Mouse (Mus musculus) liver, adult (tissue): ENCODE data around the gene Efhd2.

ENCODE experiments used
- GATA4 ChIP-seq: IDR thresholded peaks from 2 replicates; pipeline ENCODE4 v1.6.1; 2014; ENCODE audit warnings: mild to moderate bottlenecking, low read length; ENCODE audit not compliant: insufficient replicate concordance

Gene Efhd2

GRCm38 (mm10) chr4:141869436-141870215 lies 5.1 kb downstream of the Efhd2 start:
- TF ChIP-seq GATA4 = no peak

DNA sequence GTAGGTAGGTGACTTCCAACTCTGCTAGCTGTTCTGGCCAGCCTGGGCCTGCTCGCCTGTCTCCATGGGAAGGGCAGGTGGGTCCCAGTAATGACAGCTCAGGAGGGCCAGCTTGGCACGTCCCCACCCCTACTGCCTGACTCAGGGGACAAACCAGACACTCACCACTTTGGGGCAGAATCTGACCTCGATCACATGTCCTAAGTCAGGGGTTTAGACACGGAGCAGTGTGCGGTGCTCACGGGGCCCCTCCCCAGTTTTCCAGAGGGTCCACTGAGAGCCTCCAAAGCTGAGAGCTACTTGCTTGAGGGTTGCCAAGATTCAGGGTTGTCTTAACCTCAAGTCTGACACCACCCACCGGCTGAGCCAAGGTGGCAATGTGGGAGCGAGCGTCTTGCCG lies 6.7 kb downstream of the Efhd2 start:
- no peak for TF ChIP-seq GATA4

DNA sequence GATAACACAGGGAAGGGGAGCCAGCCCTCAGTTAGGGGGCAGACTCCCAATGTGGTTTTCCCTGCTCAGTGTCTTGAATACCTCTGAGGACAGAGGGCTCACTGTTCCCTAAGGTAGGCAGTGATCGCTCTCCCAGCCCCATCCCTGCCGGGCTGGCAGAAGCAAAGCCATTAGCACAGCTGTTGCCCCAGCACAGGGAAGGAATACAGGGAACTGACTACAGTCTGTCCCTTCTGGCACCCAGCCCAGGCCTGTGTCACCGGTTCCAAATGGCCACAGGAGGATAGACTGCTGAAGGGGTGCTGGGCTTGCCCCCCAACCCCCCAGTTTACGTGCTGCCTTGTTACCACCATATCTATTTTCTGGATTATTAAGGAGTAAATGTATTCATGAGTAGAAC lies 7.2 kb downstream of the Efhd2 start:
- no peak for TF ChIP-seq GATA4

DNA sequence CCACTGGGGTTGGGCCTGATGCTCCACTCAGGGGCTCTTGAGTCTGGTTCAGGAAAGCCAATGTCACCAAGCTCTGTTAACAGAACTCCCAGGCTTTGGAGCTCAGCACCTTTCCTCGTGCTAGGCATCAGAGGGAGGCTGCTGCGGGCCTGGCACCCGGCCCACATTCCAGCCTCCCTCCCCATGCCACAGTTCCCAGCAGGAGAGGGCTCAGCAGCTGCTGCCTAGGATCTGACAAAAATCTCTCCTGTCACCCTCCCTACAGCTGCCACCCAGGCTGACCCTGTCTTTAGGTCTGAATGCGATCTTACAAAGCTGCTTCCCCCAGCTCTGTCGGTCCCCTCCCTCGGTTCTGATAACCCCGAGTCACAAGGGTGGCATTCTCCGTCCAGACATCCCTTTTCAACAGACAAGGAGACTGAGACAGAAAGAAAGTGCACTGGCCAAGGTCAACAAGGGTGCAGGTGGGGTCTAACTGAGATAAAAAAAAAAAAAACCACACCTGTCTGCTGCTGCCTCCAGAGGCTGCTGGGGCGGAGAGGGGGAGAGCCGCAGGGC lies 7.7 kb downstream of the Efhd2 start:
- TF ChIP-seq GATA4 = no peak

DNA sequence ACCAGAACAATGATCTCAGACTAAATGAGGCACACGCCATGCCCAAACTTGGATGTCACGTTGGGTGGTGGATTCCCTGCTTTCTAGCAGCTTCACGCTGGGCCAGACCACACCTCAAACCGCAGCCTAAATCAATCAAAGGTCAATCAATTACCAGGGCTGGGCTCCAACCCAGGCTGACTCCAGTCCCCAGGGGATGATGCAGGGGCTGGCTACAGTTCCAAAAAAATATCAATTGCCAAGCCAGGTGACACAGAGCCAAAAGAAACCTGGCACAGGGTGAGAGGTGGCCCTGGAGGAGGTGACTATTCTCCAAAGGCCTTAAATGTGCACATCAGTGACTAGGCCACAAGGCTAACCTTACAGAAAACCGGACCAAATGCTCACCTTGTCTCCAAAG lies 9.1 kb downstream of the Efhd2 start:
- TF ChIP-seq GATA4 = no peak

- TF ChIP-seq GATA4 = no peak
Measured at GRCm38 (mm10) chr4:141865006-141865405, 9.7 kb downstream of the Efhd2 start.

GRCm38 (mm10) chr4:141864506-141864905 lies 10.2 kb downstream of the Efhd2 start:
- TF ChIP-seq GATA4 = no peak

DNA sequence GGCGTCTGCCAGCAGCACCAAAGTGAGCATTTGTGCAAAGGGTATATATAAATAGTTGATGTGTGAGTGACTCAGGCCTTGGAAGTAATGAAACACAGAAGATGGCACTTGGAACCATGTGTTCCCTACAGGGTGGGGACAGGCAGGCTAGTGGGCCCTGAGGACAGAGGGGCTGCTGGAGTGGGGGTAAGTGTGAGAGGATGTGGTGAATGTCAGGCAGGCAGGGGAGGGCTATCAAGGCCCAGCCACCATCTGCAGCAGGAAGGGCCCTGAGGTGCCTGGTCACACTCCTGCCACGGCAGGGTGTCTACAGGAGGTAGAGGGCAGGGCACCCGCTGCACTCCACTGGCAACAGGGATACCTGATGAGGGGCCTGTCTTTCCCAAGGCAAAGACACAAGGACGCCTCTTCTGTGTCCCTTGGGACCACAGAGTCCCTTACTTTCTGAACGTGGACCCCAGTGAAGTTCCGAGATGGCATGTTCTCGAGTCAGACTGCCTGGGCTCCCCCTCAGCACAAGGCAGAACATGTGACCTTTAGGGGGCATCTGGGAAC lies 10.9 kb downstream of the Efhd2 start:
- no peak for TF ChIP-seq GATA4

- TF ChIP-seq GATA4 = no peak; the same call in 1 of the 2 replicates
Measured at GRCm38 (mm10) chr4:141862867-141863266, 11.9 kb downstream of the Efhd2 start.

DNA sequence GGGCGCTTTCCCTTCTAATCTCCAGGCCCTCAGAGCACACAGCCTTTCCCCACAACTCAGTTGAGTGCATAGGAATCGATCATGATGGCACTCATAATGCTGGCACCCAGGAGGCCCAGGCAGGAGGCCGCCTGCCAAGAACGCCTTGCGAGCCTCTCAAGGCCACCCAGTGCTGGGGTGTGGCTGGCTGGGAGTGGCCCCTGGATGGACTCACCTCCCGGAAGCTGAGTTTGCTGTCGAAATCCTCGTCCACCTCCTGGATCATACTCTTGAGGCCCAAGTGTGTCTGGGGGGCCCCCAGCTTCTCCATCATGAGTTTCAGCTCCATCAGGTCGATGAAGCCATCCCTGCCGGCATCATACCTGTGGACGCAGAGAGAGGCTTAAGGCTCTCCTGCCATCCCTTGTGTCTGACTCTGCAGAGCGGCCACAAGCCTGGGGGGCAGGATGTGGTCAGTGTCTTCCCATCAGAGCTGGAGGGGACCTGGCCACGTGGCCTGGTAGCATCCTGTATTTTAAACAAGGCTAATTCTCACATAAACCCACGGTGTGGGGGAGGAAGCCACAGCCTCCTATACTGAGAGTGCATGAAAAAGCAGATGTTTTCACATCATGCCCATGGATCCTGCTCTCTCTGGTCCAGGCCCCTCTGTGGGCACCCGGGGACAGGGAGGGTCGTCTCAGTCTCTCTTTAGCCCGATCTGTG lies 13.0 kb downstream of the Efhd2 start:
- no peak for TF ChIP-seq GATA4

GRCm38 (mm10) chr4:141860246-141860841 lies 14.4 kb downstream of the Efhd2 start:
- TF ChIP-seq GATA4 = no peak

DNA sequence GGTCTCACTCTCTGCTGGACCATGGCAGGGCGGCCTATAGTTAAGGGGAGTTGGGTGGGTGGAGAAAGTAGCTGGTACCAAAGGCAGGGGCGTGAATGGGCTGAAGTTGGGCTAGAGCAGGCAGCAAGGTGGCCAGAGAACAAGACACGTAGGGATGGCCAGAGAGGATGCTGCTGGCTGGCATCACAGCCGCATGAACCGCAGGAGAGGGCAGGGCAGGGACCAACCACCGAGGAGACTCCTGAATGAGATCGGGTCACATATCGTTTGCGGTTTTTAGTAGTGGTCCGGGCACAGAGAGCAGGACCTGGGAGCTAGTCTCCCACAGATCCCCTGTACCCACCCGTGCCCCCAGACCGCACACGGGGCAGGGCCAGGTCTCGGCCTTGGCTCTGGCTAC lies 15.4 kb downstream of the Efhd2 start:
- no peak for TF ChIP-seq GATA4

GRCm38 (mm10) chr4:141858501-141858900 lies 16.2 kb downstream of the Efhd2 start:
- TF ChIP-seq GATA4 = no peak

- TF ChIP-seq GATA4 = no peak
Measured at GRCm38 (mm10) chr4:141857422-141857930, 17.2 kb downstream of the Efhd2 start.

DNA sequence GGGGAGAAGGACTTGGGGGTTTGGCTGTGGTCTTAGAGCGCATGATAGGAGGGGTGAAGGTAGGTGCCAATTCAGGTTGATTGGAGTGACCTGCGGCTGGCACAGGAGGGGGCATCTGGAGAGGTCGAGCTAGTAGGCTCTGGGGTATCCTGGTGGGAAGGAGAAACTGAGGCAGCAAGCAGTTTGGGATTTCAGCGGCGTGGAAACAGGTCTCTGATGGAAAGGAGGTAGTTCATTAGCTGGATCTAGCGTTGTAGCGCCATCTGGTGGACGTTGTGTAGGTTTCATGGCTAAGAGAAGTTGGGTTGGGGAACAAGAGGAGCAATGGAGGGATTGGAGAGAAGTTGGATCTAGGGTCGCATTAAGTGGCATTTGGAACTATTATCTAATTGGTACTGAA lies 21.3 kb downstream of the Efhd2 start:
- TF ChIP-seq GATA4 = no peak
